Mouse (Mus musculus): Measurements from ENCODE around the gene Sost. TPM values are rescaled to one million over a fixed set of nuclear protein-coding genes. Genes with fewer than 3 reads are reported as not detected.

Sost gene
- polyA plus RNA-seq, 1 experiment: not detected

- peak within 1 kb of the TSS; percentile 74 for H3K4me3 ChIP-seq (ENCODE audit: insufficient read depth, low read length)
- 0 out of 2 replicates have a peak within 1 kb of the TSS, but pooled peaks have one; percentile 19 for H3K27ac ChIP-seq (ENCODE audit: insufficient read depth, low read length)
- TF ChIP-seq POLR2A (IDR thresholded peaks at IDR 0.05; ENCODE audit: low read depth, low read length): peak; percentile 79
- TF ChIP-seq CTCF (IDR thresholded peaks at IDR 0.05; ENCODE audit: borderline replicate concordance, insufficient read depth, low read length): no peak
- peaks cover 7% of the 10 kb centered on the region for H3K4me1 ChIP-seq (ENCODE audit: control insufficient read depth, insufficient read depth, low read length)
Observed at GRCm38 (mm10) chr11:101984054-101985025, 17.5 kb upstream of the Sost start, which contains the start of gene Cfap97d1. Cfap97d1 (plus strand) TSS chr11:101984279.

- Histone ChIP-seq H3K4me3 (ENCODE audit: insufficient read depth, low read length) (peak overlapping the region; percentile 74), H3K27ac (ENCODE audit: insufficient read depth, low read length) (no peak overlapping the region)
Observed at GRCm38 (mm10) chr11:101983431-101983921, 16.7 kb upstream of the Sost start.

GRCm38 (mm10) chr11:101982981-101983411 is 16.2 kb upstream of the Sost start:
- H3K27ac ChIP-seq (ENCODE audit: insufficient read depth, low read length): no peak overlapping the region
- peaks cover 7% of the 10 kb centered on the region for H3K4me1 ChIP-seq (ENCODE audit: control insufficient read depth, insufficient read depth, low read length)
- H3K4me3 ChIP-seq (ENCODE audit: insufficient read depth, low read length): peak overlapping the region; percentile 74
- no peak for TF ChIP-seq POLR2A (IDR thresholded peaks at IDR 0.05; ENCODE audit: low read depth, low read length)
- TF ChIP-seq CTCF (IDR thresholded peaks at IDR 0.05; ENCODE audit: borderline replicate concordance, insufficient read depth, low read length): no peak

More at GRCm38 (mm10) chr11:101983431-101983921, 16.7 kb upstream of the Sost start:
- TF ChIP-seq POLR2A (IDR thresholded peaks at IDR 0.05; ENCODE audit: low read depth, low read length) (no peak), CTCF (IDR thresholded peaks at IDR 0.05; ENCODE audit: borderline replicate concordance, insufficient read depth, low read length) (no peak)
- peaks cover 7% of the 10 kb centered on the region for H3K4me1 ChIP-seq (ENCODE audit: control insufficient read depth, insufficient read depth, low read length)

- Histone ChIP-seq H3K27ac (ENCODE audit: insufficient read depth, low read length) (no peak overlapping the region), H3K4me3 (ENCODE audit: insufficient read depth, low read length) (no peak overlapping the region), H3K4me1 (ENCODE audit: control insufficient read depth, insufficient read depth, low read length) (peaks cover 7% of the 10 kb centered on the region)
- TF ChIP-seq POLR2A (IDR thresholded peaks at IDR 0.05; ENCODE audit: low read depth, low read length) (no peak), CTCF (IDR thresholded peaks at IDR 0.05; ENCODE audit: borderline replicate concordance, insufficient read depth, low read length) (no peak)
Observed at GRCm38 (mm10) chr11:101981850-101982249, 15.0 kb upstream of the Sost start.

- no peak overlapping the region for H3K27ac ChIP-seq (ENCODE audit: insufficient read depth, low read length)
- H3K4me1 ChIP-seq (ENCODE audit: control insufficient read depth, insufficient read depth, low read length): peaks cover 7% of the 10 kb centered on the region
- H3K4me3 ChIP-seq (ENCODE audit: insufficient read depth, low read length): no peak overlapping the region
- TF ChIP-seq CTCF (IDR thresholded peaks at IDR 0.05; ENCODE audit: borderline replicate concordance, insufficient read depth, low read length): no peak
- no peak for TF ChIP-seq POLR2A (IDR thresholded peaks at IDR 0.05; ENCODE audit: low read depth, low read length)
Observed at GRCm38 (mm10) chr11:101980603-101981157, 13.9 kb upstream of the Sost start.

- no peak overlapping the region for H3K27ac ChIP-seq (ENCODE audit: insufficient read depth, low read length)
- H3K4me1 ChIP-seq (ENCODE audit: control insufficient read depth, insufficient read depth, low read length): peaks cover 7% of the 10 kb centered on the region
- no peak overlapping the region for H3K4me3 ChIP-seq (ENCODE audit: insufficient read depth, low read length)
- TF ChIP-seq CTCF (IDR thresholded peaks at IDR 0.05; ENCODE audit: borderline replicate concordance, insufficient read depth, low read length) (no peak), POLR2A (IDR thresholded peaks at IDR 0.05; ENCODE audit: low read depth, low read length) (no peak)
Observed at GRCm38 (mm10) chr11:101979140-101979539, 12.3 kb upstream of the Sost start.

- no peaks in the 10 kb centered on the region; the same call in 1 of the 2 replicates for H3K4me1 ChIP-seq (ENCODE audit: control insufficient read depth, insufficient read depth, low read length)
- H3K27ac ChIP-seq (ENCODE audit: insufficient read depth, low read length): no peak overlapping the region
- TF ChIP-seq CTCF (IDR thresholded peaks at IDR 0.05; ENCODE audit: borderline replicate concordance, insufficient read depth, low read length) (no peak), POLR2A (IDR thresholded peaks at IDR 0.05; ENCODE audit: low read depth, low read length) (no peak)
- H3K4me3 ChIP-seq (ENCODE audit: insufficient read depth, low read length): no peak overlapping the region
Observed at GRCm38 (mm10) chr11:101976949-101977348, 10.1 kb upstream of the Sost start.

GRCm38 (mm10) chr11:101974923-101975322 is 8.1 kb upstream of the Sost start:
- H3K4me3 ChIP-seq (ENCODE audit: insufficient read depth, low read length): no peak overlapping the region
- H3K4me1 ChIP-seq (ENCODE audit: control insufficient read depth, insufficient read depth, low read length): no peaks in the 10 kb centered on the region
- TF ChIP-seq CTCF (IDR thresholded peaks at IDR 0.05; ENCODE audit: borderline replicate concordance, insufficient read depth, low read length): peak; percentile 69; the same call in 1 of the 2 replicates
- TF ChIP-seq POLR2A (IDR thresholded peaks at IDR 0.05; ENCODE audit: low read depth, low read length): no peak
- no peak overlapping the region for H3K27ac ChIP-seq (ENCODE audit: insufficient read depth, low read length)

- H3K4me1 ChIP-seq (ENCODE audit: control insufficient read depth, insufficient read depth, low read length): no peaks in the 10 kb centered on the region
- no peak for TF ChIP-seq CTCF (IDR thresholded peaks at IDR 0.05; ENCODE audit: borderline replicate concordance, insufficient read depth, low read length)
- TF ChIP-seq POLR2A (IDR thresholded peaks at IDR 0.05; ENCODE audit: low read depth, low read length): no peak
- H3K27ac ChIP-seq (ENCODE audit: insufficient read depth, low read length): no peak overlapping the region
- H3K4me3 ChIP-seq (ENCODE audit: insufficient read depth, low read length): no peak overlapping the region
Observed at GRCm38 (mm10) chr11:101974181-101974580, 7.4 kb upstream of the Sost start.
